Mouse (Mus musculus) neural tube, embryonic 11.5 days (tissue): ENCODE measurements around the gene Prmt9. TPM values are rescaled to one million over a fixed set of nuclear protein-coding genes. Genes with fewer than 3 reads are reported as not detected.

Experiments used
- ATAC-seq: fragments of 200-750 bp; cut with Nextera tagmentation; 2 replicates; pipeline ENCODE4 v1.8.0; 2017; ENCODE audit warnings: moderate number of reproducible peaks, mild to moderate bottlenecking, moderate TSS enrichment, moderate library complexity; ENCODE audit not compliant: insufficient read depth, low FRiP score, low TSS enrichment
- DNase-seq: peaks from one replicate; pipeline ENCODE4 v3.0.0-alpha.2; 2015; ENCODE audit warnings: low spot score
- H3K27ac ChIP-seq: fragments of 300-500 bp; sonication (generic); 2 replicates; pipeline ENCODE4 v1.5.1; 2014; ENCODE audit warnings: low read depth, mild to moderate bottlenecking, low read length
- H3K27me3 ChIP-seq: fragments of 300-500 bp; sonication (generic); 2 replicates; pipeline ENCODE4 v1.6.1; 2014; ENCODE audit warnings: mild to moderate bottlenecking, low read length, mixed read lengths; ENCODE audit not compliant: control insufficient read depth, insufficient read depth
- H3K36me3 ChIP-seq: fragments of 300-500 bp; sonication (generic); 2 replicates; pipeline ENCODE4 v1.6.1; 2014; ENCODE audit warnings: mild to moderate bottlenecking, low read length, moderate library complexity, mixed read lengths; ENCODE audit not compliant: control insufficient read depth, insufficient read depth
- H3K4me1 ChIP-seq: fragments of 300-500 bp; sonication (generic); 2 replicates; pipeline ENCODE4 v1.6.1; 2014; ENCODE audit warnings: low read length, mixed read lengths; ENCODE audit not compliant: control insufficient read depth, insufficient read depth
- H3K4me2 ChIP-seq: fragments of 300-500 bp; sonication (generic); 2 replicates; pipeline ENCODE4 v1.6.1; 2014; ENCODE audit warnings: low read depth, mild to moderate bottlenecking, moderate library complexity
- H3K4me3 ChIP-seq: fragments of 300-500 bp; sonication (generic); 2 replicates; pipeline ENCODE4 v1.5.1; 2014; ENCODE audit warnings: low read depth, low read length
- H3K9ac ChIP-seq: fragments of 300-500 bp; sonication (generic); 2 replicates; pipeline ENCODE4 v1.6.1; 2014; ENCODE audit warnings: mild to moderate bottlenecking, low read length
- H3K9me3 ChIP-seq: fragments of 300-500 bp; sonication (generic); 2 replicates; pipeline ENCODE4 v1.6.1; 2016; ENCODE audit warnings: low read length; ENCODE audit not compliant: control insufficient read depth
- WGBS: fragments of 180-500 bp; shearing (Covaris S2); extraction: QIAGEN DNeasy Blood & Tissue Kit; methylation state at CpG from one replicate; pipeline ENCODE4 v1.1.7; 2014; 5-methylcytosine and 5-hydroxymethylcytosine counted together
- polyA plus RNA-seq: library from polyadenylated mRNA; unstranded; fragments of >200 nt; fragmentation: Nextera tagmentation; extraction: Ambion mirVana; gene quantifications from 2 replicates; pipeline ENCODE4 v1.2.1, GENCODE M21; 2014

Gene Prmt9
- polyA plus RNA-seq, 1 experiment from 2014 or later = 22.7 TPM

DNA sequence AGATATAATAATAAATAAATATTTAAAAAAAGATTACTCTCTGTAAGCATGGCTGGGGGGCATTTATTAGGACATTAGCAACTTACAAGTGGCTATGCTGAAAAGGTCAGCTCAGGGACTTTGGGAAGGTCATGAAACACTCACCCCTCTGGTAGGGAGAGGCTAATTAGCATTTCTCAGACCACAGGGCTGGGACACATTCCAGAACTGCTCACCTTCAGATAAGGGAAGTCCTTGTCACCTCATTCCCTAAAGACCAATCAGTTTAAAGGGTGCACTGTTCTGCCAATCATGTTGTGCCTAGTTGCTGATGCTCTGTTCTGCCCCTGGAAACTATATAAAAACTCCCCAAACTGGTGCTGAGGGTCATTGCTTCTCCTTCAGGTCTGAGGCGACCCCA, 10.9 kb upstream of the Prmt9 start:
- Histone ChIP-seq H3K27ac (no peak overlapping the region), H3K9me3 (no peaks in the 10 kb centered on the region), H3K4me3 (no peak overlapping the region), H3K36me3 (no peaks in the 10 kb centered on the region), H3K9ac (no peak overlapping the region), H3K4me2 (no peak overlapping the region), H3K27me3 (no peaks in the 10 kb centered on the region), H3K4me1 (no peaks in the 10 kb centered on the region)
- 83% methylated on average over 1 of the region's 1 CpGs for whole genome bisulfite sequencing
- no peak for ATAC-seq
- no peak for DNase-seq

- DNase-seq (no peak), ATAC-seq (no peak)
- Histone ChIP-seq H3K27ac (no peak overlapping the region), H3K9me3 (no peaks in the 10 kb centered on the region), H3K27me3 (no peaks in the 10 kb centered on the region), H3K36me3 (no peaks in the 10 kb centered on the region), H3K4me3 (no peak overlapping the region), H3K4me2 (no peak overlapping the region), H3K4me1 (no peaks in the 10 kb centered on the region), H3K9ac (no peak overlapping the region)
- 89% methylated on average over 6 of the region's 6 CpGs for WGBS
Observed at GRCm38 (mm10) chr8:77543152-77543777, 5.9 kb upstream of the Prmt9 start.

- H3K36me3 ChIP-seq = no peaks in the 10 kb centered on the region
- DNase-seq = no peak
- H3K27me3 ChIP-seq = no peaks in the 10 kb centered on the region
- H3K9me3 ChIP-seq = no peaks in the 10 kb centered on the region
- no peak overlapping the region for H3K9ac ChIP-seq
- no peak overlapping the region for H3K4me2 ChIP-seq
- H3K4me1 ChIP-seq = no peaks in the 10 kb centered on the region
- ATAC-seq = no peak
- no peak overlapping the region for H3K4me3 ChIP-seq
- H3K27ac ChIP-seq = no peak overlapping the region
- WGBS = 72% methylated on average over 3 of the region's 3 CpGs
Observed at GRCm38 (mm10) chr8:77544428-77544827, 4.8 kb upstream of the Prmt9 start.

DNA sequence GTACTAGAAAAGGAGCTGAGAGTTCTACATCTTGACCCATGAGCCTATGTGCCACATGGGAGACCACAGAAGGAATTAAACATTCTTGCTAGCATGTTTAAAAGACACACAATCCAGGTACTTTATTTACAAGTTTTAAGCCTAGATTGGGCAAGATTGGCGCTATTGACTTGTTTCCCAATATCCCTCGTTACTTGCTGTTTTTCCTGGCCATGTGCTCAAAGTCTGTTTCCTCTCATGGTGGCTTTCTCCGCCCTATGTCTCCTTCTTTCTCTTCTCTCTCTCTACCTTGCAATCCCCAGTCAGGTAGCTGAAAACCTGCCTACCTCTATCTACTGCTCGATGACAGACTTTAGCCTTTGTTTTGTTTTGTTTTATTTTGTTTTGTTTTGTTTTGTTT, 3.6 kb upstream of the Prmt9 start:
- Histone ChIP-seq H3K36me3 (no peaks in the 10 kb centered on the region), H3K4me3 (no peak overlapping the region), H3K27me3 (no peaks in the 10 kb centered on the region), H3K9ac (no peak overlapping the region), H3K9me3 (no peaks in the 10 kb centered on the region), H3K4me2 (no peak overlapping the region), H3K27ac (no peak overlapping the region), H3K4me1 (no peaks in the 10 kb centered on the region; the same call in 1 of the 2 replicates)
- DNase-seq = no peak
- ATAC-seq = no peak
- 90% methylated on average over 4 of the region's 4 CpGs for WGBS

- H3K4me2 ChIP-seq = peak overlapping the region; percentile 61
- no peaks in the 10 kb centered on the region; the same call in 1 of the 2 replicates for H3K4me1 ChIP-seq
- 32% methylated on average over 7 of the region's 7 CpGs for WGBS
- ATAC-seq (no peak), DNase-seq (peak; percentile 26)
- H3K9ac ChIP-seq = peak overlapping the region; percentile 85
- H3K27me3 ChIP-seq = no peaks in the 10 kb centered on the region
- H3K36me3 ChIP-seq = peaks cover 4% of the 10 kb centered on the region; the same call in 1 of the 2 replicates
- H3K4me3 ChIP-seq = peak overlapping the region; percentile 80
- no peak overlapping the region for H3K27ac ChIP-seq
- no peaks in the 10 kb centered on the region for H3K9me3 ChIP-seq
Observed at GRCm38 (mm10) chr8:77549881-77550580, 834 bp downstream of the Prmt9 start.

DNA sequence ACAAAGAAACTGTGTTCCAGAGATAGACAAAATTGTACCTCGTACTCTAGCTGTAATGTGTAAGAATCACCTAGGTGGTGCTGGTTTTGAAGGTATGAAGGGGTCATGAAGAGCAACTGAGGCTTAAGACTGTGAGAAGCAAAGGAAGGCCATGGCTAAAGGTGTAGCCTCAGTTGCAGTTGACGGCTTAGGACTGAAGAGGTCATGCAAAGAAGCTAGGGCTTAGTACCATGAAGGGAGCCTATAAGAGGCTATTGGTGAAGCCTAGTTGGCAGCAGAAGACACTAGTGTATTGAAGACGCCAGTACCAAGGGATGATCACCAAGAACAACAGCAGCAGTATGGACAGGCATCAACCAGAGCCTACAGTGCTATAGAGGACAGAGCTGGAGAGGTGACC, 3.3 kb downstream of the Prmt9 start:
- Histone ChIP-seq H3K4me2 (no peak overlapping the region), H3K4me1 (no peaks in the 10 kb centered on the region; the same call in 1 of the 2 replicates), H3K36me3 (peaks cover 9% of the 10 kb centered on the region), H3K9ac (no peak overlapping the region), H3K27ac (no peak overlapping the region), H3K27me3 (no peaks in the 10 kb centered on the region), H3K4me3 (no peak overlapping the region), H3K9me3 (no peaks in the 10 kb centered on the region)
- 94% methylated on average over 3 of the region's 3 CpGs for WGBS
- DNase-seq = no peak
- no peak for ATAC-seq

- WGBS = 83% methylated on average over 3 of the region's 3 CpGs
- DNase-seq = no peak
- ATAC-seq = no peak
- no peak overlapping the region for H3K4me3 ChIP-seq
- no peak overlapping the region for H3K27ac ChIP-seq
- no peaks in the 10 kb centered on the region for H3K4me1 ChIP-seq
- H3K9ac ChIP-seq = no peak overlapping the region
- no peak overlapping the region for H3K4me2 ChIP-seq
- peaks cover 6% of the 10 kb centered on the region; the same call in 1 of the 2 replicates for H3K36me3 ChIP-seq
- H3K9me3 ChIP-seq = no peaks in the 10 kb centered on the region
- no peaks in the 10 kb centered on the region for H3K27me3 ChIP-seq
Observed at GRCm38 (mm10) chr8:77561441-77561840, 12.2 kb downstream of the Prmt9 start.

DNA sequence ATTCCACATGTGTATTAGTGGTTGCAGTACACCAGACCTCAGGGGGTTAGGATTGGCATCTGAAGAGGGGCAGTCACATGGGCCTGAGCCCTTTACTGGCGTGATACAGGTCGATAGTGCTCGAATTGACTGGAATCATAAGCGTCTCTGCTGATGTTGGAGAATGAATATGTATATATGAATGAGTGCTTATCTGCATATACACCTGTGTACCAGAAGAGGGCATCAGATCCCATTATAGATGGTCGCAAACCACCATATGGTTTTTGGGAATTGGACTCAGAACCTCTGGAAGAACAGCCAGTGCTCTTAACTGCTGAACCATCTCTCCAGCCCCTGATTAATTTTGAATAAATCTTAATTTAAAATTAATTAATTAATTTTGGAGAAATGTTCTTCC, 25.0 kb downstream of the Prmt9 start:
- H3K9ac ChIP-seq = no peak overlapping the region
- WGBS = 91% methylated on average over 5 of the region's 5 CpGs

GRCm38 (mm10) chr8:77577674-77578073, 28.5 kb downstream of the Prmt9 start:
- no peak for DNase-seq
- Histone ChIP-seq H3K4me2 (no peak overlapping the region), H3K4me3 (no peak overlapping the region), H3K9ac (no peak overlapping the region), H3K9me3 (no peaks in the 10 kb centered on the region), H3K4me1 (no peaks in the 10 kb centered on the region), H3K27me3 (no peaks in the 10 kb centered on the region), H3K36me3 (peaks cover 6% of the 10 kb centered on the region; the same call in 1 of the 2 replicates), H3K27ac (no peak overlapping the region)
- WGBS = 92% methylated on average over 7 of the region's 7 CpGs
- no peak for ATAC-seq

More for the DNA sequence above, 25.0 kb downstream of the Prmt9 start:
- Histone ChIP-seq H3K36me3 (peaks cover 4% of the 10 kb centered on the region; the same call in 1 of the 2 replicates), H3K4me3 (no peak overlapping the region), H3K9me3 (no peaks in the 10 kb centered on the region), H3K4me1 (no peaks in the 10 kb centered on the region), H3K27me3 (no peaks in the 10 kb centered on the region), H3K27ac (no peak overlapping the region), H3K4me2 (no peak overlapping the region)
- DNase-seq (no peak), ATAC-seq (no peak)
